Mouse (Mus musculus) hematopoietic stem cell, adult 5-6 weeks (primary cell): ENCODE results near the gene Herc4. TPM values are rescaled to one million over a fixed set of nuclear protein-coding genes. Genes with fewer than 3 reads are reported as not detected.
"Not testable (repeated sequence)": the region's sequence is repeated elsewhere in the genome, so short reads cannot be mapped to it uniquely, and the experiment has no call there.

ENCODE experiments used
- ATAC-seq, 2 experiments: fragments of 125-278 bp in 1 of 2; replicated peaks in 1 of 2; 2 replicates each; pipeline ENCODE4 v1.8.0; 2016 to 2017; ENCODE audit warnings: inconsistent platforms in 2 of 2, mild to moderate bottlenecking in 2 of 2, moderate number of reproducible peaks in 2 of 2, low read depth in 1 of 2, moderate TSS enrichment in 1 of 2; ENCODE audit not compliant: low FRiP score in 2 of 2, poor library complexity in 2 of 2, severe bottlenecking in 2 of 2, insufficient read depth in 1 of 2, low TSS enrichment in 1 of 2
- total RNA-seq: library from RNA; stranded (forward); fragments of 172-1452, 232-1000 nt; gene quantifications from 2 replicates; pipeline ENCODE4 v1.2.3, GENCODE M21; 2017

Gene Herc4
- total RNA-seq, 1 experiment from 2014 or later = 57.3 TPM

DNA sequence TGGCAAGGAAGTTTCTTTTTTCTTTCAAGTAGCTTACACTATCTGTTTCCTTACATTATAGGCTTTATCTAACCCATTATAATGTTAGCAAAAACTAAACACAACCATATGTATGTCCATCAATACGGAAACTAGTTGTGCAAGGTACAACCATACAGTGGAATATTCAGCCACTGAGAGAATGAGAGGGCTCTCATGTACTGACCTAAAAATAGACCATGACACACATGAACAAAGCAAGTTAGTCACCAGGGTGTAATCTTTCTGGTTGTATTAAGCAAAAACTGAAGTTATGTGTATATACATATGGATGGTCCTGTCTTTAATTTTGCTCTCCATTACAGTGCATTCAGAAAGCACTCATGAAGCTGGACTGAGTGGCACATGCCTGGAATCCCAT is 83.5 kb downstream of the Herc4 start:
- no peak for ATAC-seq

DNA sequence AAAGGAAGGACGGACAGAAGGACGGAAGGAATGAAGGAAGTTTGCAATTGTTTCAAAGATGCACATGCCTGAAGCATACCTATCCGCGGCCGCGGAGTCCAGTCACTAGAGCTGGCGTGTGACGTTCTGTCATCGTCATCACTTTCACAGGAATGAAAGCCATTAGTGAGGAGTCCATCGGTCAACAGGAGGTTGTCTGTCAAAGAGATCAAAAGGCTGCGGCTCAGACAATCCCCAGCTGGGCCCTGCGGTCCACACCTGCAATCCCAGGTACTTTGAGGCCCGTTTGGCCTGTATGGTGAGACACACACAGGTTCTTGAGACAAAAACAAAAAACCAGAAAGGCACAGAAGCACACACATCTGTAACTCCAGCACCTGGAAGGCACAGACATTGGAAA is 93.3 kb downstream of the Herc4 start:
- no peak for ATAC-seq

DNA sequence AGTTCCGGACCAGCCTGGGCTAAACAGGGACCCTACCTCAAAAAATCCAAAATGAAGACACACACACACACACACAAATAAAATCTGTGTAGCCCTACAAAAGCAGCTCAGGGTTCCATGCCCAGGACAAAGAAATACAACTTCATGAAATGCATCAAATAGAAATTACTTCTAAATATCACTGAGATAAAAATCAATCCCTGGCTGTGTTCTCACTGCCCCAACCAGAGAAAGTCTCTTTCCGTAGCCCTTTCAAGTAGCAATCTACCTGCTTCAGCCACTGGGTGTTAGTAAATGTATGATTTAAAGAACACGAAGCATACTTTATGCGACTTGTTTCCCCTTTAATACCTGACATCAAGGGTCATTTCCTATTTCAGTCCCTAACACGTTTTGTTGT is 93.7 kb downstream of the Herc4 start:
- ATAC-seq = no peak

DNA sequence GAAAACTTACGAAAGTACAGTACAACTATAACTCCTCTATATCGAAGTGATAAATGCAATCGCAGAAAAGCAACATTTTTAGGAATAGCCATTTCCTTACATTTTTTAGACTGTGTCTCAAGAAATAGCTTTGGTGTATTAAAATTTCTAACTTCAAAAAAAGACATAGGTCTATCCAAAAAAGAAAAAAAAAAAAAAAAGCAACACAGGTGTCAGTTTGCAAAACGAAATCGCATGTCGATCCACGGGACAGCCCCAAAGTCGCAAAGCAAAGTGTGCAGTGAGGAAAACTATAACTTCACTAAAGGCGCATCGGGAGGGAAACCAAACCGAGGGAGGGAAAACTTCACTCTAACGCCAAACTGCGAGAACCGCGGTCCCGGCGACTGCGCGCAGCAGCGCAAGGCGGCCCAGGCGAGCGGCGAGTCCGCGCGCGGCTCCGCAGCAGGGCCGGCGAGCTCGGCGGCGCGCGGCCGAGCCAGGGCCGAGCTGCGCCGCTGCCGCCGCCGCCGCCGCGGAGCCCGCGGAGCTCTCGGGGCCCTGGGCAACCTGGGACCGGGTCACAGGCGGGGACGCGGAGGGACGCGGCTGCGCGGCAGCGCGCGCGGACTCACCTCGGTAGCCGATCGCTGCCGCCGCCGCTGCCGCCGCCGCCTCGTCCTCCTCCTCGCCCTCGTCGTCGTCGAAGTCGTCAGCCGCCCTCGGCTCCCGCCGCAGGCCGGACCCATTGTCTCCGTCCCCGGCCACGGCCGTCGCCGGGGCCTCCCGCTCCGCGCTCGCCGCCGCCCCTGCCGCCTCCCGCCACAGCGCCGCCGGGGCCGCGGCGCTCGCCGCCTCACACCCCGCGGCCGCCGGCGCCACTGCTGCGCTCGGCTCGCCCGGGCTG is 94.6 kb downstream of the Herc4 start:
- peak in 1 of 2 experiments; percentile 19; a peak in 1 of 4 replicates for ATAC-seq

DNA sequence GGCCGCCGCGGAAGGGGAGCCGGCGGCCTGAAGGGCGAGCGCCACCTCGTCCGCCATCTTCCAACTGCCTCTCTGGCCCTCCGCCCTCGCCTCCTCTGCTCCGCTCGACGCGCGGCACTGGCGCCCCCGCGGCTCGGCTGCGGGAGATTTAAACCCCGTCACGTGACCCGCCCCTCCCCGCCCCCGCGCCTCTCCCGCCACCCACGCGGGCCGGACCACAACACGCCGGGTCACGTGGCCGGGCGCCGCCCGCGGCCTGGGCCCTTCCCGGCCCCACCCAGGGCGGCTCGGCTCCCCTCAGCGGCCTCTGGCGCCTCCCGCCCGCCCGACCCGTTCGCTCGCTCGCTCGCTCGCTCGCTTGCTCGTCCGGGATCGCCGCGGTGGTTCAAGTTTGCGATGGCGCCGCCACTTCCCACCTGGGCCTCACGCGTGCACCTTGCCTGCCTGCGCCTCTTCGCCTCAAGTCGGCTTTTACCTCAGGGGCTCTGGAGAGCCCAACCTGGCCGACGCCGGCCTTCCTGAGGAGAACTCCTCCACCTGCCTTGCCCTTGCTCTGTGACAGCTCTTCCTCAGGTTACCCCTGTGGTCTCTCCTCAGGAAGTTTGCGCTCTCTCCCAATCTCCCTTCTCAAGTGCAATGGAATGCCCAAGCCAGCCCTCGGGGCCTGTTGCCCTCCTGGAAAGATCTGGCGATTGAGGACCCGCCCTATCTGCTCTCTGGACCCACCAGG is 95.5 kb downstream of the Herc4 start:
- ATAC-seq = peak; percentile 77 to 79

DNA sequence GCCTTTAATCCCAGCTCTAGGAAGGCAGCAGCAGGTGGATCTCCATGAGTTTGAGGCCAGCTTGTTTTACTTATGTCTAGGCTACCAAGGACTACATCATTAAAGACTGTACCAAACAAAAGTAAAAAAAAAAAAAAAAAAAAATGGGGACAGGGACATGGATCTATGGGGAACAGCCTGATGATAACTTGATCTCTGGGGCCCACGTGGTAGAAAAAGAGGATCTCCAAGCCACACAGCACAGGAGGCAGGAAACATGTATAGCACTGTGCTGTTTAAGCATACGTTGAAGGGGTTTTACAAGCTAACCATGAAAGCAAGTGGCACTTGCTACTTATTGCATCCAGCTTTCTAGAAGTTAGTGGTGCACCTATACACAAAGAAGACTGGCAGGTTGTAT is 97.7 kb downstream of the Herc4 start:
- ATAC-seq = no peak

DNA sequence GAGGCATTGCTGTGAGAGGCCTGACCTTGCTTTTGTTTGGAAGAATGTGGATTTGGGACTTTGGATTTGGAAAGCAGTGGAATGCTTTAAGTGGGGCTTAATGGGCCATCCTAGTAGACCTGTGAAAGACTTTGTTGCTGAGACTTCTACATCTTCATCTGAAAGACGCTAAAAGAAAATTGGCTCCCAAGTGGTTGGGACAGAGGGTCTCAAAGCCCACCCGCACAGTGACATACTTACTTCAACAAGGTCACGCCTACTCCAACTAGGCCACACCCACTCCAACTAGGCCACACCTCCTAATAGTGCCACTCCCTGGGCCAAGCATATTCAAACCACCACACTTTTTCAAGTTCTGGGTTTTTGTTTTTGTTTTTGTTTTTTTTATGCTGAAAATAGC is 101.1 kb downstream of the Herc4 start:
- no peak for ATAC-seq

DNA sequence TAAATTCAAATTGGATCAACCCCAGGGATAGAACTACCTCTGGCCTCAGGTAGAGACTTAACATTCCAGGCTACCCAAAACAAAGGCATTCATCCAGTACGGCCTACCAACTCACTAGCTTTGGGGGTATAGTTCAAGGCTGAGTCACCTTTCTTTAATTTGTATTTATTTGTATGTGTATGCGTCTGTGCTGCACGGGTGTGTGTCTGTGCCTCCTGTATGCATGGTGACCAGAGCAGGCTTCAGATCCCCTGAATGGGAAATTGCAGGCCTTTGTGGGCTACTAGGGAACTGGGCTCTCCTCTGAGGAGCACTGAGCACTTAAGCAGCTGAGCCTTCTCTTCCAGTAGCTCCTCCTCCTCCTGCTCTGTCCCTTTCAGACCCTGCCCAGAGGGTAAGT is 104.7 kb downstream of the Herc4 start:
- ATAC-seq = no peak

DNA sequence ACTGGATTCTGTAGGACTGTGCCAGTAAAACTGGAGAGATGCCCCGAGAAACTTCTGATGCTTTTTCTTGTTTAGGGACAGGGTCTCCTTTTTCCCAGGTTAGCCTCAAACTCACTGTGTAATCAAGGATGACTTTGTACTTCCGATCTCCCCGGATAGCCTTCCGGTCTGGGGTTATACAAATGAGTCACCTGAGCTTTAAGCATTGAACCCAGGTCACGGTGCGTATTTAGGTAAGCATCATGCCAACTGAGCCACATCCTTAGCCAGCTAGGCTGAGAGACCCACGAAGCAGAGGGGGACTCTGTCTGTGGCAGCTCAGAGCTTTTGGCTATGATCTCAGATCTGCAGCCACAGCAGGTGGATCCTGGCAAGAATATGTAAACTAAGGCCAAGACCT is 107.1 kb downstream of the Herc4 start:
- no peak for ATAC-seq

DNA sequence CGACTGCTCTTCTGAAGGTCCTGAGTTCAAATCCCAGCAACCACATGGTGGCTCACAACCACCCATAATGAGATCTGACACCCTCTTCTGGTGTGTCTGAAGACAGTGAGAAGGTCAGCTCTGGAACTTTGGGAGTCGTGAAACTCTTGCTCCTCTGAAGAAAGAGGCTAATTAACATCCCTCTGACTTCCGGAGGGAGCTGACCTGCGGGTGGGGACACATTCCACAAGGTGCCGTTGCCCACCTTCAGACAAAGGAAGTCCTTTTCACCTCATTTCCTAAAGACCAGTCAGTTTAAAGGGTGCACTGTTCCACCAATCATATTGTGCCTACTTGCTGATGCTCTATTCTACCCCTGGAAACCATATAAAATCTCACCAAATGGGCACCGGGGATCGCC is 107.5 kb downstream of the Herc4 start:
- ATAC-seq = not testable (repeated sequence)

DNA sequence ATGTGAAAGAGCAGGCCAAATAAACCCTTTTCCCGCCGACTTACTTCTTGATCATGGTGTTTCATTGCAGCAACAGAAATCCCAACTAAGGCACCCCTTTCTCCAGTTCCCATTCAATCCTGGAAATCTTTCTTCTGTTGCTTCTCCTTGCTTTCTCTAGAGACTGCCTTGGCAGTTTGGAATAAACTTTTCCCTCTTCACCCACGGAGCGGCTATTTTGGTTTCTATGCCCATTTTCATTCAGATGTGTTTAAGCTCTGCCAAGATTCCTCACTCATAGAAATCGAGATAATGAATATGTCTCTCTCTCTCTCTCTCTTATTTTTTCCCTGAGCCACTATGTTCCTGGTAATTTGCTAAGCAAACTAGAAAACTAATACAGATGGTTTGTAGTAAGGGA is 108.5 kb downstream of the Herc4 start:
- no peak for ATAC-seq

DNA sequence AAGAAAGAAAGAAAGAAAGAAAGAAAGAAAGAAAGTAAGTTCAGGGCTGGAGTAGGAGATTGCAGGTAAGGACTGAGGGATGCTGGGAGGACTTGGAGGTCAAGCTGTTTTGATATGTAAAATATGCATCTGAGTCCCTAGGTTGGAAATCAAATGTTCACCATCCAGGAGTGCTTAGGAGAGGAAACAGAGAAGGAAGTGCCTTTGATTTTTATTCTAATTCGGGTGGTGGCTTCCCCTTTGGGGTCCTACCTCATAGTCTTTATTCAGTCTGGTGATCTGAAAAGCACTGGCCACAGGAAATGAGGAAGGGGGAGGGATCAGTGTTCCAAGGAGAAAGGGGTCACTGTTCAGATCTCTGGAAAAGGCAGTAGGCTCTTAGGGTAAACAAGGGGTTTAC is 116.9 kb downstream of the Herc4 start:
- ATAC-seq = no peak

DNA sequence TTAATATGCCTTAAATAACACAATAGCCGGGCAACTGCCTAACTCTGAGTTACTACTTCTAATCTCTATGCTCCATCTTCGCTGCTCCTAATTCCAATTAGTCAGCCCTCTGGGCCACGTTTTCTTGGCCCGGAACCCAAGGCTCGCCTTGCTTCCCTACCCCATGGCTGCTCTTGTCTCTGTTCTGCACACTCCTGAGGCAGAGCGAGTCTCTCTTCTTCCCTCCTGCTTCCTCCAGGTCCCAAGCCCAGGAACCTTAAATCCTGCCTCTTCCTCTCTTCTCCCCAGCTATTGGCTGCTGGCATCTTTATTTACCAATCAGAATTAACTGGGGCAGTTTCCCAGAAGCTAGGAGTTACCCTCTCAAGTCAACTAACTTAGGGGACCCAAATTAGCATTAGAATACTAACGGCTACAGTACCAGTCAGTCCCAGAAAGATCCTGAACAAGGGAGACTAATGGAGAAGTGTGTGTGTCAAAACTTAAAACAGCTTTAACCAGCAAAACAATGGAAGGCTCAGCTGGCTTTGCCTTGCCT is 122.4 kb downstream of the Herc4 start:
- no peak for ATAC-seq

DNA sequence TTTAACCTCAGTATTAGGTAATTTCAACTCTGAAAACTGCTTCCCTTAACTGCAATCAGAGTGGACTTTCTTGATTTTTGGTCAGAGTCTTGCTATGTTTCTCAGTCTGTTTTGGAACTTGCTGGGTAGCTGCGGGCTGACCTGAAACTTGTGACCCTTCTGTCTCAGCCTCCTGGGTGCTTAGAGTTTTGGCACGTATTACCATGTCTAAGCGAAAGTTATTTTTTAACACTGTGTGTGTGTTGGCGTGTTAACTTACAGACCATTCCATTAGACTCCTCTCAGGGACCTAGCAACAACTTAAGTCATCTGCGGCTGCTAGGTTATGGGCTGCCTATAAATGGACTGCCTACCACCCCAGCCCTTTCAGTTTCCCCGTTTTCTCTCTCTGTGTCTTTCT is 123.8 kb downstream of the Herc4 start:
- ATAC-seq = no peak

Other genes starting within 250 kb of the Herc4 start
- gene Hnrnph3, start 219.6 kb upstream of the Herc4 start, total RNA-seq = 77.9 and 95.4 TPM in 2 replicates
- 0.19 and 3.2 TPM in 2 replicates for gene Pbld2, start 219.5 kb upstream of the Herc4 start, total RNA-seq
- gene Pbld1, start 183.6 kb upstream of the Herc4 start, total RNA-seq = 2.4 and 3.6 TPM in 2 replicates
- gene Atoh7, start 144.2 kb upstream of the Herc4 start, total RNA-seq = not detected in 2 replicates
- gene Mypn, start 39.9 kb upstream of the Herc4 start, total RNA-seq = not detected in 2 replicates
- gene Sirt1, start 137.9 kb downstream of the Herc4 start, total RNA-seq = 42.7 and 47.6 TPM in 2 replicates
- gene Dnajc12, start 138.6 kb downstream of the Herc4 start, total RNA-seq = 1.7 and 5.0 TPM in 2 replicates
- gene Gm7075, start 178.0 kb downstream of the Herc4 start, total RNA-seq = not detected in 2 replicates
- gene Ctnna3, start 186.3 kb downstream of the Herc4 start, total RNA-seq = not detected in 2 replicates